Mouse (Mus musculus) intestine, embryonic 16.5 days (tissue): ENCODE results near the gene Fto. TPM values are rescaled to one million over a fixed set of nuclear protein-coding genes. Genes with fewer than 3 reads are reported as not detected.

ENCODE experiments used
- ATAC-seq: fragments of 200-750 bp; cut with Nextera tagmentation; 2 replicates; pipeline ENCODE4 v1.8.0; 2017; ENCODE audit warnings: moderate TSS enrichment, moderate library complexity
- H3K27ac ChIP-seq: fragments of 300-500 bp; sonication (generic); 2 replicates; pipeline ENCODE4 v1.5.1; 2014; ENCODE audit warnings: mild to moderate bottlenecking, low read length
- H3K27me3 ChIP-seq: fragments of 300-500 bp; sonication (generic); replicated peaks from 2 replicates; pipeline ENCODE4 v1.6.1; 2014; ENCODE audit warnings: low read length, control low read depth, mixed read lengths; ENCODE audit not compliant: control insufficient read depth, insufficient read depth
- H3K36me3 ChIP-seq: fragments of 300-500 bp; sonication (generic); 2 replicates; pipeline ENCODE4 v1.6.1; 2014; ENCODE audit warnings: low read length, control low read depth; ENCODE audit not compliant: control insufficient read depth, insufficient read depth
- H3K4me1 ChIP-seq: fragments of 300-500 bp; sonication (generic); 2 replicates; pipeline ENCODE4 v1.6.1; 2014; ENCODE audit warnings: low read length, control low read depth, mixed read lengths; ENCODE audit not compliant: control insufficient read depth, insufficient read depth
- H3K4me2 ChIP-seq: fragments of 300-500 bp; sonication (generic); 2 replicates; pipeline ENCODE4 v1.6.1; 2014; ENCODE audit warnings: low read depth, low read length, control low read depth
- H3K4me3 ChIP-seq: fragments of 300-500 bp; sonication (generic); 2 replicates; pipeline ENCODE4 v1.5.1; 2014; ENCODE audit warnings: mild to moderate bottlenecking, low read length
- H3K9ac ChIP-seq: fragments of 300-500 bp; sonication (generic); 2 replicates; pipeline ENCODE4 v1.6.1; 2014; ENCODE audit warnings: low read depth, low read length
- H3K9me3 ChIP-seq: fragments of 300-500 bp; sonication (generic); 2 replicates; pipeline ENCODE4 v1.6.1; 2016; ENCODE audit warnings: low read length, control low read depth; ENCODE audit not compliant: control insufficient read depth
- WGBS: fragments of 180-500 bp; shearing (Covaris S2); extraction: QIAGEN DNeasy Blood & Tissue Kit; methylation state at CpG from one replicate; pipeline ENCODE4 v1.1.7; 2014; 5-methylcytosine and 5-hydroxymethylcytosine counted together
- polyA plus RNA-seq: library from polyadenylated mRNA; unstranded; fragments of >200 nt; fragmentation: Nextera tagmentation; extraction: Ambion mirVana; gene quantifications from 2 replicates; pipeline ENCODE4 v1.2.1, GENCODE M21; 2015

The Fto gene
- polyA plus RNA-seq, 1 experiment from 2014 or later, result 58.1 TPM

GRCm38 (mm10) chr8:91318938-91319729 is 5.8 kb downstream of the Fto start:
- 0 out of 2 replicates have a peak, but pooled peaks cover 6% of the 10 kb centered on the region for H3K4me1 ChIP-seq
- 47% methylated on average over 7 of the region's 7 CpGs for WGBS
- no peak overlapping the region for H3K27ac ChIP-seq
- no peaks in the 10 kb centered on the region for H3K36me3 ChIP-seq
- no peak overlapping the region for H3K4me3 ChIP-seq
- H3K9me3 ChIP-seq, result no peaks in the 10 kb centered on the region
- no peaks in the 10 kb centered on the region for H3K27me3 ChIP-seq
- H3K9ac ChIP-seq, result no peak overlapping the region
- no peak for ATAC-seq
- H3K4me2 ChIP-seq, result no peak overlapping the region

DNA sequence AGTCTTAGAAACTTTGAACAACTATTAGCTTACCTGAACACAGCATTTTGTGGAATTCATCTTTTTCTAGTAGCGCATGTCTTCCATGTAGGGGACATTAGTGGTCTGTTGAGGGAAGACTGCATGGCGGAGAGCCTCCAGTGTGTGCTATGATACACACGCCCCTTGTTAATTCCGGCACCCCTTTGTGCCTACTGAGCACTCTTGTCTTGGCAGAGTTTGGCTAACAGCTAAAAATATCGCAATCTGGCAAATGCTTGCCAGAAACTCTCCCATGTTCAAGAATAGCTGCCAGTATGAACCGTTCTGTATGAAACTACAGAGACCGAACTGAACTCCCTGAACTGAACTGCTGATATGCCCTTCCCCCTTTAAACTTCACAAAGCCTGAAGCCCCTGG is 10.2 kb downstream of the Fto start:
- 91% methylated on average over 7 of the region's 7 CpGs for WGBS
- Histone ChIP-seq H3K4me2 (no peak overlapping the region), H3K4me3 (no peak overlapping the region), H3K36me3 (no peaks in the 10 kb centered on the region), H3K27me3 (no peaks in the 10 kb centered on the region), H3K9ac (no peak overlapping the region), H3K27ac (no peak overlapping the region), H3K9me3 (no peaks in the 10 kb centered on the region), H3K4me1 (no peaks in the 10 kb centered on the region)
- ATAC-seq, result no peak

GRCm38 (mm10) chr8:91324271-91324670 is 10.9 kb downstream of the Fto start:
- no peaks in the 10 kb centered on the region for H3K9me3 ChIP-seq
- no peak overlapping the region for H3K4me3 ChIP-seq
- H3K4me2 ChIP-seq, result no peak overlapping the region
- WGBS, result 68% methylated on average over 9 of the region's 9 CpGs
- no peaks in the 10 kb centered on the region for H3K36me3 ChIP-seq
- no peaks in the 10 kb centered on the region for H3K27me3 ChIP-seq
- H3K27ac ChIP-seq, result no peak overlapping the region
- H3K9ac ChIP-seq, result no peak overlapping the region
- ATAC-seq, result no peak
- H3K4me1 ChIP-seq, result peaks cover 4% of the 10 kb centered on the region; the same call in 1 of the 2 replicates

- no peak overlapping the region for H3K4me3 ChIP-seq
- no peaks in the 10 kb centered on the region for H3K9me3 ChIP-seq
- 86% methylated on average over 4 of the region's 4 CpGs for WGBS
- H3K4me1 ChIP-seq, result peaks cover 7% of the 10 kb centered on the region; the same call in 1 of the 2 replicates
- H3K27me3 ChIP-seq, result no peaks in the 10 kb centered on the region
- H3K27ac ChIP-seq, result no peak overlapping the region
- no peaks in the 10 kb centered on the region for H3K36me3 ChIP-seq
- no peak overlapping the region for H3K9ac ChIP-seq
- H3K4me2 ChIP-seq, result no peak overlapping the region
- no peak for ATAC-seq
These were observed 11.6 kb downstream of the Fto start for GRCm38 (mm10) chr8:91324916-91325315.

DNA sequence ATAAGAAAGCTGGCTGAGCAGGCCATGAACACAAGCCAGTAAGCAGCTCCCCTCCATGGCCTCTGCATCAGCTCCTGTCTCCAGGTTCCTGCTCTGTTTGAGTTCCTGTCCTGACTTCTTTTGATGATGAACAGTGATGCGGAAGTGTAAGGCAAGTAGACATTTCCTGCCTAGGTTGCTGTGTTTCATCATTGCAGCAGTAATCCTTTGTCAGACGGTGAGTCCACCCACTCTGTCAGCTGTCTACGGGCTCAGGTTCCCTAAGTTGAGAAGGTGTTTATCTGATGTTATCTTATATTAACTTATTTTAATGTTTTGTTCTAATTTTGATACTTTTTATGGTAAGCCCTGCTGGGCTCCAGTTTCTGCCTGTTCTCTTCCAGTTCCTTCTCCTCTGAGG is 12.7 kb downstream of the Fto start:
- no peak for ATAC-seq
- H3K27ac ChIP-seq, result no peak overlapping the region
- no peaks in the 10 kb centered on the region for H3K9me3 ChIP-seq
- H3K9ac ChIP-seq, result no peak overlapping the region
- H3K36me3 ChIP-seq, result no peaks in the 10 kb centered on the region
- no peak overlapping the region for H3K4me3 ChIP-seq
- no peak overlapping the region for H3K4me2 ChIP-seq
- H3K27me3 ChIP-seq, result no peaks in the 10 kb centered on the region
- H3K4me1 ChIP-seq, result peaks cover 15% of the 10 kb centered on the region; the same call in 1 of the 2 replicates
- 52% methylated on average over 3 of the region's 3 CpGs for WGBS

DNA sequence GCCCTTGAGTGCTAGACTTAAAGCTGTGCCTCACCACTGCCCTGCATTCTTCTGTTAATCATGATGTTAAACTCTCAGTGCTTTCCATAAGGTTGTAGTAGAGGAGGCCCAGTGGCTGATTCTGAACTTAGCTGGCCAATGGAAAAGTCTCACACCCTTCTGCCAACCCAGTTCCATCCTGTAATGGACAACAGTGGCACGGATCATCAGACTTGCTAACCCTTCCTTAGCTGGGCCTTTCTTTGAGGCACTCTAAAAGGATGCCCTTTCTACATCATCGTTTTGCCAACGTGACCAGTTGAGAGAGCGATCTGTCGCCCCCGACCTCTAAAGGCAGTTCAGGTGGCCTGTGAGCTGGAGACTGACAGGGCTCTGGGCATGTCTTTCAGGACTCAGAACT is 13.6 kb downstream of the Fto start:
- ATAC-seq, result no peak
- H3K27ac ChIP-seq, result no peak overlapping the region
- 90% methylated on average over 6 of the region's 6 CpGs for WGBS
- H3K9ac ChIP-seq, result no peak overlapping the region
- H3K9me3 ChIP-seq, result no peaks in the 10 kb centered on the region
- H3K4me3 ChIP-seq, result no peak overlapping the region
- no peaks in the 10 kb centered on the region for H3K36me3 ChIP-seq
- no peaks in the 10 kb centered on the region for H3K27me3 ChIP-seq
- H3K4me1 ChIP-seq, result peaks cover 23% of the 10 kb centered on the region
- H3K4me2 ChIP-seq, result no peak overlapping the region

DNA sequence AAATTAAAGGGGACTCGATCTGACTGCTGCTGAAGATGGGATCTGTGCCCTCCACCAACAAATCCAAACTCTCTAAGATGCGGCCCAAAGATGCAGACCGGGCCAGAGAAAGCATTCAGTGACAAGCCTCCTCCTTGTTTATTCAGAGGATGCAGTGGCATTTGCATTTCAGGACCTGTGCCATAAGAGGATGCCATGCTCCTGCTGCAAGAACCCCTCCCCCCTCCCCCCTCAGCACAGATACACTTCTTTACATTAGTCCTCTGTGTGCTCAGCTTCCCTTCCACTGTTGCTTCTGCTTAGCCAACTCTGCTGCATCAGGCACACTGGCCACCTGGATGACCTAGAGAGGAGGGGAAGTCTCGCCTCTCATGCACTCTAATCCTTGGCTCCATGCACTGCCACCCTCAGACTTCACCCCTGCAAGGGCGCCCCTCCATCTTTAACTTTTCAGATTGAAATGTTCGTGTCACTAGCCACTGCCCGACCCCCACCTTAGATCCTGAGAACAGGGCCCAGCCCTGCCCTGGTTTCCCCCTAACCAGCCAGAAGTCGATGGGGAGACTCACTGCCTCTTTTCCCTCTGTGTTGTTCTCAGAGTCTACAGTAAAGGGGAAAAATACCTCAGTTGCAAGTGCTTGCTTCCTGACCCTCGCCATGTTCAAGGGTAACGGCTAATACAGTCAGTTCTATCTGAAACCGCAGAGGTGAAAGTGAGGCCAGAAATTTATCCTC is 14.3 kb downstream of the Fto start:
- 87% methylated on average over 11 of the region's 11 CpGs for WGBS
- no peaks in the 10 kb centered on the region for H3K9me3 ChIP-seq
- no peak overlapping the region for H3K4me3 ChIP-seq
- no peaks in the 10 kb centered on the region for H3K36me3 ChIP-seq
- no peak overlapping the region for H3K4me2 ChIP-seq
- H3K4me1 ChIP-seq, result peaks cover 25% of the 10 kb centered on the region
- H3K9ac ChIP-seq, result no peak overlapping the region
- ATAC-seq, result no peak
- no peak overlapping the region for H3K27ac ChIP-seq
- H3K27me3 ChIP-seq, result no peaks in the 10 kb centered on the region

DNA sequence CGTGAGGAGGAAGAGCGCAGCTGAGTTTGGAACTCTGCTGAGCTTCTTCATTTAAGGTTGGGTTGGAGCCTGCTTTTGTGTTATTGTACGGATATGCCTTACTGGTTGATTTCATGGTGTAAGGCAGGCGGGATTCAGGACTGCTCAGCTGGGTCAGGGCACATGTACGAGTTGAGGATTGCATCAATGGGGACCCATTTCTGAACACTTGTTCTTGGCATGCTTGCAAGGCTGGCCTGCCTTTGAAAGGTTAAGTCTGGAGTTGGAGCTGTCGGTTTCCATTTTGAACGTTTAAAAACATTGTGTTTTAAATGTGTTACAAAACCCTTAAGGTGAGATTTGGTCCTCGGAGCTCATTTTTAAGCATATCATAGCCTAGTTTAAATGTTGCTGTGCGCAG is 15.7 kb downstream of the Fto start:
- WGBS, result 80% methylated on average over 9 of the region's 9 CpGs
- Histone ChIP-seq H3K27ac (no peak overlapping the region), H3K9me3 (no peaks in the 10 kb centered on the region), H3K9ac (no peak overlapping the region), H3K4me1 (peaks cover 28% of the 10 kb centered on the region), H3K4me3 (no peak overlapping the region), H3K27me3 (no peaks in the 10 kb centered on the region), H3K4me2 (no peak overlapping the region), H3K36me3 (no peaks in the 10 kb centered on the region)
- no peak for ATAC-seq

GRCm38 (mm10) chr8:91329461-91329850 is 16.1 kb downstream of the Fto start:
- ATAC-seq, result no peak
- Histone ChIP-seq H3K27me3 (no peaks in the 10 kb centered on the region), H3K9ac (no peak overlapping the region), H3K4me2 (no peak overlapping the region), H3K4me3 (no peak overlapping the region), H3K9me3 (no peaks in the 10 kb centered on the region), H3K27ac (no peak overlapping the region), H3K4me1 (peaks cover 28% of the 10 kb centered on the region), H3K36me3 (no peaks in the 10 kb centered on the region)
- WGBS, result 39% methylated on average over 6 of the region's 6 CpGs
